Mouse (Mus musculus): ENCODE data around the gene Clcf1. TPM values are rescaled to one million over a fixed set of nuclear protein-coding genes. Genes with fewer than 3 reads are reported as not detected.

Clcf1 gene
- polyA plus RNA-seq, 1 experiment: 0.09 TPM

DNA sequence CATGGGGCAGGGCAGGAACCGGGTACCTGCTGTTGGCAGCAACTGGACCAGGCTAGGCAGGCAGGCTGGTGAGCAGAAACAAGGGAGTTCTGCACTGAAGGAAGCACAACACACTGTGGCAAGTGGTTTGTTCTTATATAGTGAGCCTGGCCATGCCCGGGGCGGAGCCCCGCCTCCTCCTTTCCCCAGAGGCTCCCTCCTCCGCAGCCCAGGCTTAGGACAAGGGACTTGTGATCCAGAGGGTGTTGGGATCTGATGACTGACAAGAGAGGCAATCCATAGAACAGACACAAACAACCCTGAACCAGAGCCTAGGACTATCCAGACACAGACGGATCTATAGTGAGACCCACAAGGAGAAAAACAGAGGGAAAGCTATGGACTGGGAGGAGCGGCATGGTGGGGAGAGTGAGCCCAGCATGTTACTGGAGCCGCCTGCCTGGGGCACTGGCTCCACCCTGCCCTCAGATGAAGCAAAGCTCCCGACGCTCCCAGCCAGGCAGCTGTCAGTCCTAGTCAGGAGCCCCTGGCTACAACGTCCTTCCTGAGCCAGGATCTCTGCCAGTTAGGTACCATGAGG, 38.6 kb upstream of the Clcf1 start, which contains the start of gene Carns1:
Gene Carns1, minus strand, starts transcription at position 112 of the 580 bp plus-strand sequence.
- Histone ChIP-seq H3K4me3 (replicated peaks) (no peak within 1 kb of the TSS), H3K4me1 (peaks cover 58% of the 10 kb centered on the region), H3K9me3 (no peaks in the 10 kb centered on the region), H3K27me3 (replicated peaks) (peaks cover 12% of the 10 kb centered on the region), H3K36me3 (replicated peaks; ENCODE audit: low read length) (no peaks in the 10 kb centered on the region)
- TF ChIP-seq FLI1 (IDR thresholded peaks at IDR 0.05; ENCODE audit: low read length) (no peak), GATA1 (IDR thresholded peaks at IDR 0.05; ENCODE audit: borderline replicate concordance, low read length) (no peak)

DNA sequence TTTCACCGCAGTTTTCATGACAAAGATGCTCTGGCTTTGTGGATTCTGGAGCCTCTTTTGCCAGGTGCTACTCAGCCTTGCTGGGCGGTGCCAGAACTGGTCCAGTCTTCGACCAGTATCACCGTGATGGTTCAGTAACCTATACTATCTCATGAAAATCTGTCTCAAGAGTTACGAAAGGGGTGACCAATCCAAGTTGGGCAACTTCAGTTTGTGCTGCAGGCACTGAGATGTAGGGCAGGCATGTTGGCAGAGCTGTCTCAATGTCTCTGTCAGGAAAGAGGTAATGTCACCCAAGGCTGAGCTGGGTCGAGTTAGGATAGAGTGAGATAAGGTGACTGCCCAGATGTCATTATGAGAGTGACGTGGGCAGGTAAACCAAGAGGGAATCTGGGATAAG, 33.6 kb upstream of the Clcf1 start:
- Histone ChIP-seq H3K9me3 (no peaks in the 10 kb centered on the region), H3K36me3 (replicated peaks; ENCODE audit: low read length) (peaks cover 20% of the 10 kb centered on the region), H3K4me3 (replicated peaks) (no peak overlapping the region), H3K4me1 (peaks cover 58% of the 10 kb centered on the region), H3K27me3 (replicated peaks) (peaks cover 11% of the 10 kb centered on the region)
- TF ChIP-seq FLI1 (IDR thresholded peaks at IDR 0.05; ENCODE audit: low read length): no peak
- no peak for TF ChIP-seq GATA1 (IDR thresholded peaks at IDR 0.05; ENCODE audit: borderline replicate concordance, low read length)

DNA sequence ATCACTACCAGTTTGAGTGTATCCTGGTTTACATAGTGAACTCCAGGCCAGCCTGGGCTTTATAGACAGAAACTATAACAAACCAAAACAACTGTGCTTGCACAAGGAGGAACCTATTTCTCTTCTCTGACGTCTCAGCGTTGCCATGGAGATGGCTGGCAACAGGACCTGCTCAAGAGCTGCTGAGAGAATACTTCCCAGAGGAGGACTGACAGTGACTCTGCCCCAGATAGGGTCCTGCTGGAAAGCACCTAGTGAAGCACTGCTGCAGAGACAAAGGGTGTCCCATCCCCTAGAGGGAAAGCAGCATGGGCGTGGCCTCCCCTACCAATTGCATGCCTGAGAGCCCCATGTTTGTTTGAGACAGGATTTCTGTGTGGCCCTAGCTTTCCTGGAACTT, 32.1 kb upstream of the Clcf1 start:
- H3K36me3 ChIP-seq (replicated peaks; ENCODE audit: low read length): peaks cover 22% of the 10 kb centered on the region
- TF ChIP-seq GATA1 (IDR thresholded peaks at IDR 0.05; ENCODE audit: borderline replicate concordance, low read length) (no peak), FLI1 (IDR thresholded peaks at IDR 0.05; ENCODE audit: low read length) (no peak)

DNA sequence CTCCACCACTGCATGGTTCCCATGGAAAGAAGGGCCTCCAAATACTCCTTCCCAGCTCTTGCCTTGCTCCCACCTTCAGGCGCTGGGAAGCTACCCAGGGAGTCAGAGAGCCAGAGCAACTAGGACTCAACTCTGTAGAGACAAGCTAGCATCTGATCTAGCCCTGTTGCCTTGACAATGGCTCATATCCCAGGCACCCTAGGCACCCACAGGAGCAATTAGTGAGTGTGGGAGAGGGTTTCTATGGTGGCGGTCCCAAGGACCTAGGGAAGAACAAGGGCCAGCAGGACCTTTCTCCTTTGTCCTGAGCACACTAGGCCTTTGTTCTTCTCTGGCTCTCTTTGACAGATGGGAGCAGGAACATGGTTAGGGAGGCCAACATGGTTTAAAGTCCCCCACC, 30.3 kb upstream of the Clcf1 start:
- Histone ChIP-seq H3K4me3 (replicated peaks) (no peak overlapping the region), H3K9me3 (no peaks in the 10 kb centered on the region), H3K4me1 (peaks cover 77% of the 10 kb centered on the region), H3K27me3 (replicated peaks) (peaks cover 2% of the 10 kb centered on the region), H3K36me3 (replicated peaks; ENCODE audit: low read length) (peaks cover 37% of the 10 kb centered on the region)
- no peak for TF ChIP-seq GATA1 (IDR thresholded peaks at IDR 0.05; ENCODE audit: borderline replicate concordance, low read length)
- TF ChIP-seq FLI1 (IDR thresholded peaks at IDR 0.05; ENCODE audit: low read length): no peak

More for the DNA sequence above, 32.1 kb upstream of the Clcf1 start:
- Histone ChIP-seq H3K9me3 (no peaks in the 10 kb centered on the region), H3K4me3 (replicated peaks) (no peak overlapping the region), H3K27me3 (replicated peaks) (peaks cover 3% of the 10 kb centered on the region), H3K4me1 (peaks cover 65% of the 10 kb centered on the region)

DNA sequence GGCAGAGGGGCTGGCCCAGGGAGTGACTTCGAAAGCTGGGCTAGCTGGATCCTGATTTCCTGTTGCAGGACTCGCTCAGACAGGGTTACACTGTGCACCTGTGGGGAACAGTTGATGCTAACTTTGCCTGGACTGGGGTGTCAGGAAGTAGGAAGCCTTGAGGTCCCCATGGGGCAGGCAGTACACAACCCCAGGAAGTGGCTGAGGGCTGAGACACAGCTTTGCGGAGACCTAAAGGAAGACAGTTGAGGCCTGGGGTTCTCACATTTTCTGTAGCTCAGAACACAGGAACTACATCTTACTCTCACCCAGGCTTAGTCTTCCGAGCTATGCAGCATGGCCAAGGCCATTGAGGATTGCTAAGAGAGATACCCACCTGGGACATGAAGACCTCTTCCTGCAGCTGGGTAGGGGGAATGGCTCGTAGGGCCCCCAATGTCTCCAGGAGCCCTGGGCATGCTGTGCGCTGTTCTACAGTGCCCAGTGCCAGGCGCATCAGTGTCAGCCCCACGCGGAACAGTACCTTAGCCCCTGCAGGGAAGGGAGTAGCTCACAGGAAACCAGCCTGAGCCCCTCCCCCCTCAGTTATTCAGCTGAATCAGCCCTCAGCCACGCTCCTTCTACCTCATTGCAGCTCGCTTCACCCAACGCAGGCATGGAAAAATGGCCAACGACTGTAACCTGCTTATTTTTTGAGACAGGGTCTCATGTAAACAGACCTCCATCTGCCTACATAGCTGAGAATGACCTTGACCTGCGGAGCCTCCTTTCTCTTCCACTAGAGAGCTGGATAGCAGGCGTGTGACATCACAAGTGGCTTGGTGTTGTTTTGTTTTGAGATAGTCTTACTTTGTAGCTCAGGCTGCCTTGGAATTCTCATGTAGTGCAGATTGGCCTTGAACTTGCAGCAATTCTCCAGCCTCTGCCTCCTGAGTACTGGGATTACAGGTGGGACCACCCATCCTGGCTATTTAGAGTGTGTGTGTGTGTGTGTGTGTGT, 28.8 kb upstream of the Clcf1 start:
- H3K27me3 ChIP-seq (replicated peaks): peaks cover 2% of the 10 kb centered on the region
- no peak for TF ChIP-seq FLI1 (IDR thresholded peaks at IDR 0.05; ENCODE audit: low read length)
- no peak for TF ChIP-seq GATA1 (IDR thresholded peaks at IDR 0.05; ENCODE audit: borderline replicate concordance, low read length)
- H3K9me3 ChIP-seq: no peaks in the 10 kb centered on the region
- H3K36me3 ChIP-seq (replicated peaks; ENCODE audit: low read length): peaks cover 47% of the 10 kb centered on the region
- H3K4me3 ChIP-seq (replicated peaks): peak overlapping the region; percentile 89
- H3K4me1 ChIP-seq: peaks cover 89% of the 10 kb centered on the region

DNA sequence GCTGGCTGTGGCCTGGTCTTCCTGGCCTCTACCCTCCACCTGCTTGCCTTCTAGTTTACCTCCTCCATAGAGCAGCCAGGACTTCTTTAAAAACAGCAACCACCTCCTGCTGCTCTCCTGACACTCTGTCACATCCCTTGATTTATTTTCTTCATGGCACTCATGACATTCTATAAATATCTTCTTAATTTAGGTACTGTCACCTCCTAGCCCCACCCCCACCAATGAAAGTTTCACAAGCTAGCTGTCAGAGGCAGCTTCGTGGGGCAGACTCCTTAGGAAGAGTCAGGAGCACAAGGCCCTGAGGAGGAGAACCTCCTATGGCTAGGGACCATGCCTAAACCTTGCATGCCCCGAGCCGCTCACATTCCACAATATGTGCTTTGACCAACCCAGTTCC, 26.7 kb upstream of the Clcf1 start:
- Histone ChIP-seq H3K27me3 (replicated peaks) (no peaks in the 10 kb centered on the region), H3K4me3 (replicated peaks) (no peak overlapping the region), H3K4me1 (peaks cover 89% of the 10 kb centered on the region), H3K36me3 (replicated peaks; ENCODE audit: low read length) (peaks cover 45% of the 10 kb centered on the region), H3K9me3 (no peaks in the 10 kb centered on the region)
- TF ChIP-seq FLI1 (IDR thresholded peaks at IDR 0.05; ENCODE audit: low read length) (no peak), GATA1 (IDR thresholded peaks at IDR 0.05; ENCODE audit: borderline replicate concordance, low read length) (no peak)

DNA sequence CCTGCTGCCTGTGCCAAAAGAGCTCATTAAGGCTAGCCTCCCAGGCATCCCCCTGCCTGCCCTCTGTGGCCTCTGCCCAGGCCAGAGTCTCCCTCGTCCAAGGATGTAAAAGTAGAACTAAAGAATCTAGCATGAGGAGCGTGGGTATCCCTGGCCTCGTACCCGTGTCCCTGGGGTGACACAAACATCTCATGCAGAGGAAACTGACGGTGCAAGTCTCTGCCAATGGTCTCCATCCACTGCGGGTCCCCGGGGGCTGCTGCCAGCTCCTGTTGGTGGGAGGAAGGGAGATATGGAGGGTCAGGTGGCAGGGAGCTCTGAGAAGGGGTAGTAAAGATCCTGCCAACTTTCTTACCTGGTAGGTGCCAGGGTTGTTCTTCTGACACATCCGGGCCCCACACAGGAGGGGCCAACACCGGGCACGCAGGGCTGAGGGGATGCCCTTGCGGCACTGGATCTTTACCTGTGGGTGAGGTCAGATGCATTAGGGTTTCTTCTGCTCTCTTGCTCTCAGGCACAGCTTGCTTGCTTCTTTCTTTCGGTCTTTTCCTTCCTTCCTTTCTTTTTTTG, 24.9 kb upstream of the Clcf1 start:
- no peak overlapping the region for H3K4me3 ChIP-seq (replicated peaks)
- H3K4me1 ChIP-seq: peaks cover 88% of the 10 kb centered on the region
- peaks cover 47% of the 10 kb centered on the region for H3K36me3 ChIP-seq (replicated peaks; ENCODE audit: low read length)
- no peaks in the 10 kb centered on the region for H3K9me3 ChIP-seq
- no peaks in the 10 kb centered on the region for H3K27me3 ChIP-seq (replicated peaks)
- TF ChIP-seq FLI1 (IDR thresholded peaks at IDR 0.05; ENCODE audit: low read length): no peak
- no peak for TF ChIP-seq GATA1 (IDR thresholded peaks at IDR 0.05; ENCODE audit: borderline replicate concordance, low read length)

DNA sequence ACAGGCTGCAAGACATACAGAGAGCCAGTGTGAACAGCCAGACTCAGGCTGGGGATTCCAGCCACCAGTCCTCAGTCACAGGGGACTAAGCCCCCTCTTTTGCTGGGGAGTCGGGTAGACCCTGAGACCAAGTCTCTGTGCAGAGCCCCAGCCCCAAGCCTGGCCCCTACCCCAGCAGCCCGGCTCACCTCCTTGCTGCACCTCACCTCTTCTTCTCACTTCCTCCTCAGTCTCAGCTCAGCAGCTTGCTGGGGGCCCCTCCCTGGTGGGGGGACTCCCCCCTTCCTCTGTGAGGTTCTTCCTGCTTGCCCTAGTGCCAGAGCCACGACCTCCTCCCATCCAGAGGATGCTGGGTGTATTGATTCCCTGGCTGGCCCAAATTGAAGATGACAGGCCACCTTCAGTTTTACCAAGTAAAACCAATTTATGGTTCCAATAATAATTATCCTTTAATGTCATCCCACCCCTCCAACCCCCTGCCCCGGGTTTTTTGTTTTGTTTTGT, 23.2 kb upstream of the Clcf1 start, which contains the start of gene Tbc1d10c:
Gene Tbc1d10c, minus strand, starts transcription at position 454 of the 504 bp plus-strand sequence.
- Histone ChIP-seq H3K36me3 (replicated peaks; ENCODE audit: low read length) (peaks cover 60% of the 10 kb centered on the region), H3K4me1 (peaks cover 88% of the 10 kb centered on the region)
- TF ChIP-seq GATA1 (IDR thresholded peaks at IDR 0.05; ENCODE audit: borderline replicate concordance, low read length) (no peak), FLI1 (IDR thresholded peaks at IDR 0.05; ENCODE audit: low read length) (no peak)

DNA sequence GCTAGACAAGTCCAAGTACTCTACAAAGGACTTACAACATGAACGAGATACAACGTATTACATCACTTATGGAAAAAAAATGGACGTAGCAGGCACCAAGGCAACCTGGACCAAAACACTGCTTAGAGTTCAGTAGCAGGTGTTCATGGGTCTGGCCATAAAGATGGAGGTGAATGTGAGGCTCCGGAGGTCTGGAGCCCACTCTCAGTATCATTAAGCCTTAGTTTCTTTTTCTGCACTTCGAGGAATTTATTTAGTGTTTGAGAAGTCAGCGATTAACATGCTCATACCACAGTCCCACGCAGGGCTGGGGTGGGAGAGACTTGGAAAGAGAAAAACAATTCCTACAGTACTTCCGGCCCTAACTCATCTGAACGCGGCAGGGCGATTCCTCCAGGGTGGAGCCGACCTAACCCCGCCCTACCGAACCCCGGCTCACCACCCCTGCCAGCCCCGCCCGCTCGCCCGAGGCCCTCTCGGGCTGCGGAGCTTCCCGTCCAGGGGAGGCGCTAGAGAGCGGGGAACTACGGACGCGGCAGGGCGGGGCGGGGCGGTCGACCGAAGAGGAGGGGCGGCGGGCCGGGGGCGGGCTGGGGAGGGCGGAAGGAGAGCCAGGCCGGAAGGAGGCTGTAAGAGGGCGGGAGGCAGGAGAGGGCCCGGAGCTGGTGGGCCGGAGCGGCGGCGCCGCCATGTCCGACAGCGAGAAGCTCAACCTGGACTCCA, 22.3 kb upstream of the Clcf1 start, which contains the start of gene Ppp1ca:
Gene Ppp1ca, plus strand, starts transcription at position 538 of the 723 bp plus-strand sequence.
- H3K36me3 ChIP-seq (replicated peaks; ENCODE audit: low read length): peaks cover 68% of the 10 kb centered on the region
- no peaks in the 10 kb centered on the region for H3K9me3 ChIP-seq
- H3K4me1 ChIP-seq: peaks cover 88% of the 10 kb centered on the region

More for the DNA sequence above, 23.2 kb upstream of the Clcf1 start, which contains the start of gene Tbc1d10c:
- Histone ChIP-seq H3K4me3 (replicated peaks) (peak within 1 kb of the TSS; percentile 98), H3K9me3 (no peaks in the 10 kb centered on the region), H3K27me3 (replicated peaks) (no peaks in the 10 kb centered on the region)

More for the DNA sequence above, 22.3 kb upstream of the Clcf1 start, which contains the start of gene Ppp1ca:
- H3K4me3 ChIP-seq (replicated peaks): peak within 1 kb of the TSS; percentile 98
- TF ChIP-seq FLI1 (IDR thresholded peaks at IDR 0.05; ENCODE audit: low read length): no peak
- no peak for TF ChIP-seq GATA1 (IDR thresholded peaks at IDR 0.05; ENCODE audit: borderline replicate concordance, low read length)
- H3K27me3 ChIP-seq (replicated peaks): no peaks in the 10 kb centered on the region

All from megakaryocyte, embryonic 14.5 days (primary cell).